Mouse (Mus musculus) embryonic fibroblast, embryonic 13.5 days (primary cell): Measurements from ENCODE around the gene Pgpep1. TPM values are rescaled to one million over a fixed set of nuclear protein-coding genes. Genes with fewer than 3 reads are reported as not detected.

Source experiments
- H3K27ac ChIP-seq: 2 replicates; pipeline ENCODE4 v1.5.1; 2012; ENCODE audit warnings: low read length, control low read depth, inconsistent platforms; ENCODE audit not compliant: insufficient read depth
- H3K4me1 ChIP-seq: 2 replicates; pipeline ENCODE4 v1.6.1; 2011; ENCODE audit warnings: low read length; ENCODE audit not compliant: control insufficient read depth, insufficient read depth
- H3K4me3 ChIP-seq: 2 replicates; pipeline ENCODE4 v1.5.1; 2011; ENCODE audit warnings: mild to moderate bottlenecking, control low read depth, low read length; ENCODE audit not compliant: insufficient read depth
- CTCF ChIP-seq: IDR thresholded peaks from 2 replicates; pipeline ENCODE4 v1.5.1; 2011; ENCODE audit warnings: mild to moderate bottlenecking, control low read depth, low read length, moderate library complexity, borderline replicate concordance; ENCODE audit not compliant: insufficient read depth
- POLR2A ChIP-seq: IDR thresholded peaks from 2 replicates; pipeline ENCODE4 v1.6.1; 2011; ENCODE audit warnings: low read depth, mild to moderate bottlenecking, control low read depth, low read length, moderate library complexity
- polyA plus RNA-seq: library from polyadenylated mRNA; stranded (reverse); fragments of >200 nt; gene quantifications from 2 replicates; pipeline ENCODE4 v1.2.4, GENCODE M21; 2011; ENCODE audit warnings: low read depth; ENCODE audit not compliant: missing spikeins, insufficient read length

Gene Pgpep1
- polyA plus RNA-seq, 1 experiment: 53.7 TPM

DNA sequence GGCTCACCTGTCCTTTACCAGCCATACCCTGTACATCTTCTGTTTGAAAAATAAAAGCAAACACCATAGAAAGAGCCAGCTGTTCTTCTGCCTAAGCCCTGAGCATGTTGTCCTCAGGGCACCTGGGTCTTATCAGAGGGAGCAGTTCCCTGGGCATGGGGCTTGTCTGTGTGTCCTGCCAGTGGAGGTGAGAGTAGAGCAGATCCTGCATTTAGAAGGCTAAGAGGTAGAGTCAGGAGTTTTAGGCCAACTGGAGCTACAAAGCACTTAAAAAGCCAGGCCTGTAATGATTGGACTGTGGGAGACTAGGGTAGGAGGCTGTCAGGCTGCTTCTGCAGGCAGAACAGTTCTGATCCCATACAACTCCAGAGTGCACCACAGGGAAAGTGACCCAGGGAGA lies 18.5 kb upstream of the Pgpep1 start:
- H3K4me3 ChIP-seq: no peak overlapping the region
- H3K27ac ChIP-seq: no peak overlapping the region
- TF ChIP-seq CTCF (no peak), POLR2A (no peak)
- H3K4me1 ChIP-seq: peaks cover 11% of the 10 kb centered on the region; the same call in 1 of the 2 replicates

DNA sequence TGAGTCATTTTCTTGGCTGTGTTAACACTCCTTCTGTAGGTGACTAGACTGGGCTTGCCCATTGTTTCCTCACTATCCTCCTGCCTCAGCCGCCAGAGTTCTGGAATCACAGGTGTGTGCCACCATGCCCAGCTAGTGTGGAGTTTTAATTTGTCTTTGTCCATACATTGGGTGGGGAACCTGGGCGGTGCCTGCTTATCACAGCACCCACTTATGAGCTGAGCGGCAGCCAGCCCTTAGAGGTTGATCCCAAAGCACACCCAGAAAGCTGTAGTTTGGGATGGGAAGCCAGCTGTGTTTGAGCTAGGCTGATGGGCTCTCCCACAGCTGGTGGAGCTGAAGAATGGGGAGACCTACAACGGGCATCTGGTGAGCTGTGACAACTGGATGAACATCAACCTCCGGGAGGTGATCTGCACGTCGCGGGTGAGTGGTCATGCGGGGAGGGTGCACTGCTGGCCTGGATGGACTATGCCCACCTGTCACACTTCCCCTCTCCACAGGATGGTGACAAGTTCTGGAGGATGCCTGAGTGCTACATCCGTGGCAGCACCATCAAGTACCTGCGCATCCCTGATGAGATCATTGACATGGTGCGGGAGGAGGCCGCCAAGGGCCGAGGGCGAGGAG lies 17.4 kb upstream of the Pgpep1 start:
- Histone ChIP-seq H3K4me3 (no peak overlapping the region), H3K4me1 (peaks cover 11% of the 10 kb centered on the region; the same call in 1 of the 2 replicates), H3K27ac (no peak overlapping the region)
- TF ChIP-seq CTCF: no peak
- TF ChIP-seq POLR2A: no peak

DNA sequence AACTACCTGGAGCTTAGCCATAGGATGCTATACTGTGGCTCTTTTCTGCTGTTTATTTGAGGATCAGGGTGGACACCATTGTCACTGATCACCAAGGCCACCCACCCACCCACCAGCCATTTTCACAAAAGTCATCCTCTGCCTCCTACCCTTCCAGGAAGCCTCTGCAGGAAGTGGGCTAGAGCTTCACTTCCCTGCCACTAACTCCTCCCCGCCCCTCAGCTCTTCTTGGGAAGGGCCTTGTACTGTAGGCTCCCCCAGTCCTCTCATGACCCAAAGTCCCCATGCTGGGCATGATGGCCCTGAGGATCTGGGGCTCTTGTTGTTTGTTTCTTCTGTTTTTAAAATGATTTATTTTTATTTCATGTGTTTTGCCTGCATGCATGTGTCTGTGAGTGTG lies 15.1 kb upstream of the Pgpep1 start:
- Histone ChIP-seq H3K27ac (no peak overlapping the region), H3K4me1 (0 out of 2 replicates have a peak, but pooled peaks cover 7% of the 10 kb centered on the region), H3K4me3 (no peak overlapping the region)
- TF ChIP-seq POLR2A (no peak), CTCF (no peak)

DNA sequence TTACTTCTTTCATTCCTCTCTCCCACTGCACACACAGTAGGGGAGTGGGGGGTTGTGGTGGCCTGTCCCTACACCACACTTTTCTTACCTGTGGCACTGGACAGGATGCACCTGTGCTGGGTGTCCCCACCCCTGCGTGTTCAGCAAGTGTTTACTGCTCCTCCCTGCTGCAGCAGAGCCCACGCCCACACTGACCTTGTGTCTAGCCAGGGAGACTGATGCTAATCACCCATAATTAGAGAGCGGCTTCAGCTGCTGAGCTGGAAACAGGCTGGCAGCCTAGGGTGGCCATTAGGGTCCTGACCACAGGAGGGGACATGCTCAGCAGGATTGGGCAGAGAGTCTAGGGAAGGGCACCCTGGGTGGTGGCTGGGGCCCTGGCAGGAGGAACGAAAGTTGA lies 14.5 kb upstream of the Pgpep1 start:
- H3K4me1 ChIP-seq: 0 out of 2 replicates have a peak, but pooled peaks cover 7% of the 10 kb centered on the region
- no peak overlapping the region for H3K4me3 ChIP-seq
- TF ChIP-seq CTCF (no peak), POLR2A (no peak)
- H3K27ac ChIP-seq: no peak overlapping the region

DNA sequence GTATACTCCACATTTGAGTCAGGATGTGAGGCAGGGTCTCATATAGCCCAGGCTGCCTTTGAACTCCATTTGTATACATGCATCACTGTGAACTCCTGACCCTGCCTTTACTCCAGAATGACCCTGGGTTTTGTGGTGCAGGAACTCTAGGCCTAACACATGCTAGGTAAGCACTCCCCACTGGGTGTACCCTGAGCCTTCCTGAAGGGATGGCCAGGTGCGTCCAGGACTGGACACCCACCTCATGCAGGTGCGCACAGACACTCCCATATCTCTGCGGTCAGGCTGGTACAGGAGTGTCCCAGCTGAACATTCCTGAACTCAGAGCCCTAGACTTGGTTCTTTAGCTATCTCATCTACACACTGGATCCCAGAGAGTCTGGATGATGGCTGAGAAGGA lies 13.9 kb upstream of the Pgpep1 start:
- Histone ChIP-seq H3K27ac (peak overlapping the region; percentile 87), H3K4me1 (0 out of 2 replicates have a peak, but pooled peaks cover 7% of the 10 kb centered on the region), H3K4me3 (peak overlapping the region; percentile 53)
- no peak for TF ChIP-seq CTCF
- peak; percentile 49; the same call in 1 of the 2 replicates for TF ChIP-seq POLR2A

DNA sequence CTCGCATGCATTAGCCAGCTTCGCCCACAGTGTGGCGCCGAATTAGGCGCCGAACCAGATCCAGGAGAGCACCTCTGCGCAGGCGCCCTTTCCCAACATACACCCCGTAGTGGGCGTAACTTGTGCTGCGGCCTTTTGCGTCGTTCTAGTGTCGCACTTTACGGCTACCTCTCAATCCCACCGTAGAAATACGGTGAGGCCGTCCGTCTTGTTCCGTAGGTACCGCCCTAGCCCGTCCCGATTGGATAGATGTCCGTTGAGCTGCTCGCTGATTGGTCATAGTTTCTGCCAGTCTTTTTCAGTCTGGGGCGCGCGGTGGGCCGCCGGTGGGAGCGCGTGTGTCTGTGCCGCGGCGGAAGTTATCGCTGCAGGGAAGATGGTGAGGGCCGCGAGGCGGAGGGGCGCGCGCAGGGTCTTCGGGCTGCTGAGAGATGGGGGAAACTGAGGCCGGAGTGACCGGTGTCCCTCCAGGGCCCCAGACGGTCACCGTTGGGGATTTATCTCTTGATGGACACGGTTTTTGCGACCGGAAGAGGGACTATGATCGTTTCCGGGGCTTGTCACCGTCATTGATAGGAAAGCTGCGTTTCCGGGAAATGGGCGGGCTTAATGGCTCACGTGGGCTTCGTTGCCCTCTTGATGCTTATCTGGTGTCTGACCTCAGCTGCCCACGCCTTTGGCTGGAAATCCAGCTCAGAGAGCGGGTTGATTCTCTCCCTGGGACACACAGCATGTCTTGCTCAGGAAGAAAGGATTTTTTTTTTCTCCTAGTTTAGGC lies 13.1 kb upstream of the Pgpep1 start, which contains the start of gene Lsm4:
TSS of gene Lsm4 (plus strand) at position 170 of the 778 bp plus-strand sequence.
- Histone ChIP-seq H3K4me1 (0 out of 2 replicates have a peak, but pooled peaks cover 7% of the 10 kb centered on the region), H3K27ac (peak within 1 kb of the TSS; percentile 87), H3K4me3 (peak within 1 kb of the TSS; percentile 53)
- peak; percentile 76 for TF ChIP-seq POLR2A
- TF ChIP-seq CTCF: peak; percentile 68; the same call in 1 of the 2 replicates

DNA sequence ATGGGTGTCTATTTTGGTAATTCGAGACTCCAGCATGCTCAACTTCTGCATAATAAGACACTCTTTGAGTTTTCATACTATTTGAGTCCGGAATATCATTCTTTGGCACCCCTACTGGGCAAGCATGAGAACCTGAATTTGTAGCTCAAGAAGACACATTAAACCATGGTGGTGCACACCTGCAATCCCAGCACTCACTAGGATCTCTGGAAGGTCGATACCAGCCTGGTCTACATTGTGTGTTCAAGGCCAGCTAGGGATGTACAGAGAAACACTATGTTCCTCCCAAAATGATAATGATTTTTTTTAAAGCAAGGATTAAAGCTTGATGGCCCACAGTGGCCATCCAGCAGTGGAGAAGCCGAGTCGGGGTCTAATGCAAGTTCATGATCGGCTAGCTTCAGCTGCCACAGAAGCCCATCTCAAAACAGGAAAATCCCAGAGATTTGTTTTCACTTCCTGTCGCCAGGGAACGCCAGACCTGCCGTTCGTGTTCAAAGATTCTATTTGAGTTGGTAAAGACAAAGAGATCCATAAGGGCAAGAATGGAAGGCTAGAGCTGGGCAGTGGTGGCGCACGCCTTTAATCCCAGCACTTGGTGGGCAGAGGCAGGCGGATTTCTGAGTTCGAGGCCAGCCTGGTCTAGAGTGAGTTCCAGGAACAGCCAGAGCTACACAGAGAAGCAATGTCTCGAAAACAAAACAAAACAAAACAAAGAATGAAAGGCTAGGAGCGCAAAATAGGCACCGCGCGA lies 12.3 kb upstream of the Pgpep1 start:
- TF ChIP-seq CTCF: no peak; the same call in 1 of the 2 replicates
- peak; percentile 43; the same call in 1 of the 2 replicates for TF ChIP-seq POLR2A
- Histone ChIP-seq H3K4me3 (peak overlapping the region; percentile 29), H3K4me1 (0 out of 2 replicates have a peak, but pooled peaks cover 7% of the 10 kb centered on the region), H3K27ac (peak overlapping the region; percentile 30; the same call in 1 of the 2 replicates)

DNA sequence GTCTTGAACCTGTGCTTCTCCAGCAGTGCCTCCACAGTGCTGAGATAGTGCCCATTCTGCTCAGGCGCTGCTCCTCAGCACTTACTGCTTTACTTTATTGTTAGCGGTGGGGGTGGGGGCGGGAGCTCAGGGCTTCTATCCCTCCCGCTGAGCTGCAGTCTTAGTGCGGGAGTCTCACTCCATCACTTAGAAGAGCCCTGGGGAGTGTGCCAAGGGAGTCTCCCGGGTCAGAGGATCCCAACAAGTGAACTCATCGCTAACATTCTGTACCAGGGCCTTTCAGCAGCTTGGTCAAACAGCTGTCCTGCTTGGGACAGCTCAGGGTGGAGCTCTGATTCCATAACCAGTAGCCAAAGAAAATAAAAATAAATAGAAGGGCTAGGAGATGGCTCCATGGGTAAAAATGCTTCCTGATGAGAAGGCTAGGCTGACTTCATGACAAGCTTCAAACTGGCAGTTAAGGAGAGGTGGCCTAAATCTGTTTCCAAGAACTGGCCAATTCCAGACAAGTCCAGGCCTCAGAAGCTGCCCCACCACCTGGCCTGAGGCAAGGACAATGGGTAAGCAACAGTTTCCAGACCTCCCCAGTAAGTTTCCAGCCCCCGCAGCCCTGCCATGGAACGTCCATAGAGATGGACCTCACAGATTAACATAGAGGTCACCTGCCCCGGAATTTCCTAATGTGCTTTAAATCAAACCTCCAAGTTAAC lies 11.6 kb upstream of the Pgpep1 start:
- TF ChIP-seq CTCF (no peak), POLR2A (no peak)
- H3K27ac ChIP-seq: no peak overlapping the region
- 0 out of 2 replicates have a peak, but pooled peaks cover 7% of the 10 kb centered on the region for H3K4me1 ChIP-seq
- H3K4me3 ChIP-seq: no peak overlapping the region

DNA sequence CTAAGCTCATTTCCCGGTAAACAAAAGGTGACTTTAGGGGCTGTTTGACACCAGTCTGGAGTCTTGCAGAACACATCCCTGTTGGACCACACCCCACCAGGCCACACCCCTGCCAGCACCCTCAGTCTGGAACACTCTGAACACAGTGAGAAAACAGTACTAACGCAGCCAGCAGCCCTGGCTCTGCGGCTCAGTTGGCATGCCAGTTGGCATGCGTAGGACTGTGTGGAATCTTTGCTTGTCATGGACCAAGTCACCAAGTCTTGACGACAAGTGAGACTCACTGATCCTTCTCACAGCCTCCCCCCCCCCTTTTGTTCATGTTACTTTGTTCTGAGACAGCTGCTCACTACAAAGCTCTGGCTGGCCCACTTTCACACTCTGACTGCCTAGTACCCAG lies 6.9 kb upstream of the Pgpep1 start:
- Histone ChIP-seq H3K4me1 (no peaks in the 10 kb centered on the region), H3K4me3 (no peak overlapping the region), H3K27ac (no peak overlapping the region)
- TF ChIP-seq CTCF: no peak
- no peak for TF ChIP-seq POLR2A
